Mouse (Mus musculus) embryonic facial prominence, embryonic 14.5 days (tissue): ENCODE measurements around the gene Foxf2. TPM values are rescaled to one million over a fixed set of nuclear protein-coding genes. Genes with fewer than 3 reads are reported as not detected.

Experiments
- ATAC-seq: fragments of 200-750 bp; cut with Nextera tagmentation; 2 replicates; pipeline ENCODE4 v1.8.0; 2017; ENCODE audit warnings: low read depth, moderate number of reproducible peaks, moderate TSS enrichment
- DNase-seq: peaks from one replicate; pipeline ENCODE4 v3.0.0-alpha.2; 2015; ENCODE audit warnings: low spot score
- H3K27ac ChIP-seq: fragments of 300-500 bp; sonication (generic); replicated peaks from 2 replicates; pipeline ENCODE4 v1.5.1; 2014; ENCODE audit warnings: low read depth, mild to moderate bottlenecking, low read length, moderate library complexity
- H3K27me3 ChIP-seq: fragments of 300-500 bp; sonication (generic); replicated peaks from 2 replicates; pipeline ENCODE4 v1.6.1; 2014; ENCODE audit warnings: low read length; ENCODE audit not compliant: control insufficient read depth, insufficient read depth
- H3K36me3 ChIP-seq: fragments of 300-500 bp; sonication (generic); 2 replicates; pipeline ENCODE4 v1.6.1; 2014; ENCODE audit warnings: low read length, mixed read lengths; ENCODE audit not compliant: control insufficient read depth, insufficient read depth
- H3K4me1 ChIP-seq: fragments of 300-500 bp; sonication (generic); 2 replicates; pipeline ENCODE4 v1.6.1; 2014; ENCODE audit warnings: antibody characterized with exemption, low read length; ENCODE audit not compliant: control insufficient read depth, insufficient read depth
- H3K4me2 ChIP-seq: fragments of 300-500 bp; sonication (generic); 2 replicates; pipeline ENCODE4 v1.6.1; 2014; ENCODE audit warnings: low read depth, mild to moderate bottlenecking, low read length, moderate library complexity, mixed read lengths
- H3K4me3 ChIP-seq: fragments of 300-500 bp; sonication (generic); 2 replicates; pipeline ENCODE4 v1.5.1; 2014; ENCODE audit warnings: low read depth, mild to moderate bottlenecking, low read length
- H3K9ac ChIP-seq: fragments of 300-500 bp; sonication (generic); 2 replicates; pipeline ENCODE4 v1.6.1; 2014; ENCODE audit warnings: low read depth, mild to moderate bottlenecking, low read length, moderate library complexity, mixed read lengths
- H3K9me3 ChIP-seq: fragments of 300-500 bp; sonication (generic); 2 replicates; pipeline ENCODE4 v1.6.1; 2016; ENCODE audit warnings: low read length; ENCODE audit not compliant: control insufficient read depth
- WGBS: fragments of 180-500 bp; shearing (Covaris S2); extraction: QIAGEN DNeasy Blood & Tissue Kit; methylation state at CpG from one replicate; pipeline ENCODE4 v1.1.7; 2014; 5-methylcytosine and 5-hydroxymethylcytosine counted together
- polyA plus RNA-seq: library from polyadenylated mRNA; unstranded; fragments of >200 nt; fragmentation: Nextera tagmentation; extraction: Ambion mirVana; gene quantifications from 2 replicates; pipeline ENCODE4 v1.2.1, GENCODE M21; 2014

The Foxf2 gene
- polyA plus RNA-seq, 1 experiment from 2014 or later, result 5.1 TPM

DNA sequence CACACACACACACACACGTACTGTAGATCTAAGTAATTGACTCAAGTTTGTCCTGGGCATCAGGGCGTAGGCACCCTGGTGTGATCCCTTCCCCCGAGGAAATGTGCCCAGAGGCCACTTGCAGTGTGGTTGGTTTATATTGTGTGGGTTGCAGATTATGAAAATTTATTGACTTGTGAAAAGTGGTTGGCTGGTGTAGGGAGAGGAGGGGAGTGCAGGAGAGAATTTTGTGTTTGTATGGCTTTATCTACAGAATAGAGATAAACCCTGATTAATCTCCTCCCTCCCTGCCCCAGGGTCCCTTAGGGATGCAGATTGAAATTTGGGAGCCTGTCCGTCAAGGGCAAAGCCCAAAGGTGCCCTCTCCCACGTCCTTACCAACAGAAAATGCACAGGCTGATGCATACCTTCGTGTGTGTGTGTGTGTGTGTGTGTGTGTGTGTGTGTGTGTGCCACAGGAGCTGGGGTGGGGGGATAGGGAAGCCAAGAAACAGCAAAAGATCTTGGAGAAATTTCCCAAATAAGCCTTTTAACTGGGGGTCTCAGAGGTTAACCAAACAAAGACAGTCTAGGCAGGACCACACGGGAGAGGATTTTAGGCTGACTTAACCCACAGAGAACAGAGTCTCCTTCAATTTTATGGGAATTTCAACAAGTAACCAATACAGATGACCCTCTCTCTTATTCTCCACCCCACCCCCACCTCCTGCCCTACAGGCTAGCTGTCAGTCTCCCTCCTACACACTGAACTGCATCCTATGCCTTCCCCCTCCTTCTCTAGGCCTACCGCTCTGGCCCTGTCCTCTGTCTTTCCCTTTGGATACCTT lies 2.5 kb downstream of the Foxf2 start:
- 25% methylated on average over 8 of the region's 8 CpGs for WGBS
- Histone ChIP-seq H3K4me2 (peak overlapping the region; percentile 95), H3K36me3 (no peaks in the 10 kb centered on the region), H3K9ac (peak overlapping the region; percentile 77), H3K4me1 (peaks cover 10% of the 10 kb centered on the region; the same call in 1 of the 2 replicates), H3K27ac (0 out of 2 replicates have a peak overlapping the region, but pooled peaks have one; percentile 29), H3K9me3 (no peaks in the 10 kb centered on the region), H3K4me3 (peak overlapping the region; percentile 59), H3K27me3 (peaks cover 93% of the 10 kb centered on the region)
- ATAC-seq (no peak), DNase-seq (no peak)

- no peak for DNase-seq
- 10% methylated on average over 14 of the region's 14 CpGs for WGBS
- Histone ChIP-seq H3K36me3 (no peaks in the 10 kb centered on the region), H3K27ac (peak overlapping the region; percentile 29; the same call in 1 of the 2 replicates), H3K4me3 (peak overlapping the region; percentile 59), H3K27me3 (peaks cover 91% of the 10 kb centered on the region), H3K9ac (peak overlapping the region; percentile 77), H3K9me3 (no peaks in the 10 kb centered on the region), H3K4me1 (peaks cover 10% of the 10 kb centered on the region; the same call in 1 of the 2 replicates), H3K4me2 (peak overlapping the region; percentile 95)
- no peak for ATAC-seq
Observed at GRCm38 (mm10) chr13:31628691-31629180, 3.1 kb downstream of the Foxf2 start.

DNA sequence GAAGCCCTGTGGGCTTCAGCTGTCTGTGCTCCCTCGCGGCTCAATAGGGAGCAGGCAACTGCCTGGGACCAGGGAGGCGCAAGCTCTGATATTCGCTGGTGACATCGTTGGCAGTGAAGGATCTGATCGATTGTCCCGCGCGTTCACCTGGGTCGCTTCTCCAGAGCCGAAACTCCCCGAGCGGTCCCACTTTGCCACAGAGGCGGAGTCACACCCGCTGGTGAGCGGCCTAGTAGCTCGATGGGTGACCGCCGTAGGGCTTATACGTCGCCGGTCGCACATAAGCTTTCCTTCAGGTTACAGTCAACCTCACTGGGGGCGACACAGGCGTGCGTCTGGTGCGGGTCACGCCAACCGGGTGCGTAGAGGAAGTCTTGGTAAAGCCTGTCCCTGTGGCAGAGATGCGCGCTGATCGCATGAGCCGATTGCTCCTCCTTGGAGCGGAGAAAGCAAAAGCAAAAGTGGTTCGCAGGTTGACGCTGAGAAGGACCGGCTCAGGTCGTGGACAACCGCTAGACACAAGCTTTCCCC lies 3.8 kb downstream of the Foxf2 start:
- H3K36me3 ChIP-seq, result no peaks in the 10 kb centered on the region
- peak overlapping the region; percentile 77 for H3K9ac ChIP-seq
- H3K27ac ChIP-seq, result peak overlapping the region; percentile 11; the same call in 1 of the 2 replicates
- ATAC-seq, result no peak
- H3K9me3 ChIP-seq, result no peaks in the 10 kb centered on the region
- peak overlapping the region; percentile 95 for H3K4me2 ChIP-seq
- H3K4me1 ChIP-seq, result peaks cover 10% of the 10 kb centered on the region; the same call in 1 of the 2 replicates
- peaks cover 87% of the 10 kb centered on the region for H3K27me3 ChIP-seq
- 3% methylated on average over 39 of the region's 40 CpGs for WGBS
- H3K4me3 ChIP-seq, result peak overlapping the region; percentile 59
- DNase-seq, result no peak

DNA sequence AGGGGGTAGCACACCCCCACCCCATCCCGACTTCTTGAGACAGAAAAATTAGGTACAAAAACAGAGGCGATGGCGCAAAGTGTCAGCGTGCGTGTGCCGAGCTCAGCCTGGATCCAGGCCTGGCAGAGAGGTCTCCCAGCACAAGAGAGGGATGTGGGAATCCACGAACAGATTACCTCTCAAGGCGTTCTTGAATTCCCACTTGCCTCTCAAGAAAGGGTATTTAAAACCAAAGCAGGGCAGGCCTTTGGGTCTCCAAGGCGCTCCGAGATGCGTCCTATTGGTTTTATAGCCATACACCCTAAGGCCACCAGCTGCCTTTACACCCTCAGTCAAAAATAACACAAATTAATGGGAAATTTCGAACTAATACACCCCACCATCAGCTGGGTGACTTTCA lies 4.4 kb downstream of the Foxf2 start:
- Histone ChIP-seq H3K27me3 (peaks cover 80% of the 10 kb centered on the region), H3K4me3 (peak overlapping the region; percentile 59), H3K4me1 (peaks cover 10% of the 10 kb centered on the region; the same call in 1 of the 2 replicates), H3K36me3 (no peaks in the 10 kb centered on the region), H3K27ac (no peak overlapping the region), H3K4me2 (peak overlapping the region; percentile 95), H3K9ac (peak overlapping the region; percentile 77), H3K9me3 (no peaks in the 10 kb centered on the region)
- WGBS, result 17% methylated on average over 12 of the region's 12 CpGs
- no peak for ATAC-seq
- no peak for DNase-seq

- Histone ChIP-seq H3K4me3 (peak overlapping the region; percentile 59), H3K9ac (peak overlapping the region; percentile 77; the same call in 1 of the 2 replicates), H3K9me3 (no peaks in the 10 kb centered on the region), H3K4me1 (peaks cover 10% of the 10 kb centered on the region; the same call in 1 of the 2 replicates), H3K27me3 (peaks cover 75% of the 10 kb centered on the region), H3K27ac (no peak overlapping the region), H3K36me3 (no peaks in the 10 kb centered on the region), H3K4me2 (peak overlapping the region; percentile 95)
- ATAC-seq (no peak), DNase-seq (no peak)
- 9% methylated on average over 10 of the region's 10 CpGs for WGBS
Observed at GRCm38 (mm10) chr13:31630551-31630950, 4.9 kb downstream of the Foxf2 start.

DNA sequence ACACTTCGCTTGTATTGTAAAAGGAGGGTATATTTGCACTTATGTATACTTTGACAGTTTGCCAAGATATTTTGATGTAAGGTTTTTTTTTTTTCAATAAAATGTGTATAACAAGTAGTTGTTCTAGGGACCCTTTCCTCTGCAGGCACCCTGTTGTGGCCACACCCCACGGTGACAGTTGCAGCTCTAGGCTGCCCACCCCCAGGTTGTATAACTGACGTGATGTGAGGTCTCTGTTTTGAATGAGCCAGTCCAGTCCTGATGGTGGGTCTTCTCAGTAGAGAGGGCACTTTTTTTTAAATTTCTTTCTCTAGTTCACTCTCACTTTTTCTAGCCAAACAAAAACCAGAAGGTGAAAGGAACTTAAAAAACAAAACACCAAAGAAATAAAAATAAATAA lies 5.7 kb downstream of the Foxf2 start:
- H3K4me2 ChIP-seq, result no peak overlapping the region
- H3K27ac ChIP-seq, result no peak overlapping the region
- WGBS, result 21% methylated on average over 3 of the region's 3 CpGs
- no peak overlapping the region for H3K4me3 ChIP-seq
- H3K4me1 ChIP-seq, result peaks cover 7% of the 10 kb centered on the region; the same call in 1 of the 2 replicates
- H3K9me3 ChIP-seq, result no peaks in the 10 kb centered on the region
- H3K27me3 ChIP-seq, result peaks cover 68% of the 10 kb centered on the region
- DNase-seq (no peak), ATAC-seq (no peak)
- no peak overlapping the region for H3K9ac ChIP-seq
- H3K36me3 ChIP-seq, result no peaks in the 10 kb centered on the region

- DNase-seq (peak; percentile 87), ATAC-seq (peak; percentile 54; the same call in 1 of the 2 replicates)
- H3K36me3 ChIP-seq, result no peaks in the 10 kb centered on the region
- under 1% methylated on average over 13 of the region's 13 CpGs for WGBS
- no peaks in the 10 kb centered on the region for H3K9me3 ChIP-seq
- peaks cover 7% of the 10 kb centered on the region; the same call in 1 of the 2 replicates for H3K4me1 ChIP-seq
- peak overlapping the region; percentile 58; the same call in 1 of the 2 replicates for H3K27ac ChIP-seq
- peak overlapping the region; percentile 28; the same call in 1 of the 2 replicates for H3K4me2 ChIP-seq
- no peak overlapping the region for H3K9ac ChIP-seq
- H3K4me3 ChIP-seq, result no peak overlapping the region
- H3K27me3 ChIP-seq, result peaks cover 56% of the 10 kb centered on the region
Observed at GRCm38 (mm10) chr13:31632450-31632849, 6.8 kb downstream of the Foxf2 start.

DNA sequence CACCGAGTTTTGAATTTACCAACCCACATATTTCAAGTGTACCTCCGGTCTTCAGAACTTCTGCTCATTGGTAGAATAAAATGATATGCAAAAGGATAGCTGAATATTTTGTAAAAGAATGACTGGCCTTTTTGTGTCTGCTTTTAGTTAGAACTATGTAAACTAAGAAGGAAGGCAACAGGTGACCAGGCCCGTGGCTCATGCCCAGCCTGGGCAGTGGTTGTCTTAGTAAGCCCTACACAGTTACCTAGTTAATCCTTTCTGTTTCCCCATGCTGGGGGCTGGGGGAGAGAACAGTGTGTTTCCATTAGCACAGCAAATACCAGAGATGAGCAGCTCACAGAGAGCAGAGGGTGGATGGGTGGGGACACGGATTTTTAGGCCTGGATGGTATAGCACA lies 7.6 kb downstream of the Foxf2 start:
- H3K4me2 ChIP-seq, result no peak overlapping the region
- H3K27me3 ChIP-seq, result peaks cover 48% of the 10 kb centered on the region

More for the DNA sequence above, 7.6 kb downstream of the Foxf2 start:
- Histone ChIP-seq H3K4me3 (no peak overlapping the region), H3K4me1 (peaks cover 7% of the 10 kb centered on the region; the same call in 1 of the 2 replicates), H3K36me3 (no peaks in the 10 kb centered on the region), H3K27ac (no peak overlapping the region), H3K9ac (no peak overlapping the region), H3K9me3 (no peaks in the 10 kb centered on the region)
- WGBS, result 62% methylated on average over 4 of the region's 4 CpGs
- ATAC-seq, result no peak
- no peak for DNase-seq
